Mouse (Mus musculus): ENCODE measurements at regions not wholly inside any gene's neighbourhood (a gene's known extent, or its start where the extent isn't known, plus 50 kb on each side); places are given as distances from the start of the nearest gene placed in this dataset.

DNA sequence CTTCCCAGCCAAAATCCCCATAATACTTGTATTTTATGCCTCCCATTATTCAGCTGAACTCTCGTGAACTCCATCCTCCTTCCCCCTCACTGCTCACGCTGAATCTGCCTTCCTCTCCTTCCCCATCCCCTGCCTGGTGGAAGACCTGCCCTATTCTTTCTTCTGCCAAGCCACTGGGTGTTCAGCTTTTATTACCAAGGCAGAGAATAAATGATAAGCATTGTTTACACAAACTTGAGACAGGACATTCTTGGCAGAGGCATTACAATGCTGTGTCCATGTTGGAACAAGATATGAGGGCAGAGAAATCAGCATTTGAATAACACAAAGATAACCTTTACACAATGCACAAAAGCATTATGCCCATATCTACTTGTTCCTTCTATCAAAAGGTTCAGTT, 80.2 kb downstream of the Dhrs2 start:
- no peak for DNase-seq (ENCODE audit: low spot score in 2 of 2)

DNA sequence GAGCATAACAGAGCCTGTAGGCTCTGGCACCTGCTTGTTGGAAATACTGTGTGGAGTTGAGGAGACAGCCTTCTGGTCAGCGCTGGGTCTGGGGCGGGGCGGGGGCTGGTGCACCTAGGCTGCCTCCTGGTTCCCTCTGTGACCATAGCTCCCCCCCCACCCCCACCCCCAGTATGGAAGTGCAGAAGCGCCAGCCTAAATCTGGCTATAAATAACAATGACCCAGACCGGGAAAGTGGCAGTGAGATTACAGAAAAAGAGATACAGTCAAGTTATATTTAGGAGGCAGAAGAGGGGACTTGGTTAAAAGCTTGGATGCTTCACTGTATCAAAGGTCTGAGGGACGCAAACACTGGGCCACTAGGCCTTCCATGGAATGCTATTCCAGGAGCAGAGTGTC, 91.8 kb downstream of the Dhrs2 start:
- no peak for DNase-seq (ENCODE audit: low spot score in 2 of 2)

DNA sequence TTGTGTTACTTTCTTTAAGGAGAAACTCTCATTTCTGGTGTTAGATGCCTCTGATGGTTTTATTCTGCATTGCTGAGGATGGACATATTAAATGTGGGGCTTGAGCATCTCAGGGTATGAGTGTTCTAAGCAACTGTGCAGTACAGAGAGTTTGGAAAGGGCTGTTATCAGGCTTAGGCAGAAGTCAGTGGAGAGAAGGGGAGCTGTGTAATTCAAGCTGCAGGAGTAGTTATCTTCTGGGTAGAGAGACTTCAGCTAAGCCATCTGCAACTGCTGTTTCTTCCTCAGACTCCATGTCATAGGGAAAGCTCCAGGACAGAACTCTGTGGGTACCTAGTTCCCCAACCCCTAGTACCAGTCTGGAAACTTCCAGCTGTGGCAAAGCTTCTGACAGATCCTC, 102.1 kb downstream of the Dhrs2 start:
- no peak for DNase-seq (ENCODE audit: low spot score in 2 of 2)

DNA sequence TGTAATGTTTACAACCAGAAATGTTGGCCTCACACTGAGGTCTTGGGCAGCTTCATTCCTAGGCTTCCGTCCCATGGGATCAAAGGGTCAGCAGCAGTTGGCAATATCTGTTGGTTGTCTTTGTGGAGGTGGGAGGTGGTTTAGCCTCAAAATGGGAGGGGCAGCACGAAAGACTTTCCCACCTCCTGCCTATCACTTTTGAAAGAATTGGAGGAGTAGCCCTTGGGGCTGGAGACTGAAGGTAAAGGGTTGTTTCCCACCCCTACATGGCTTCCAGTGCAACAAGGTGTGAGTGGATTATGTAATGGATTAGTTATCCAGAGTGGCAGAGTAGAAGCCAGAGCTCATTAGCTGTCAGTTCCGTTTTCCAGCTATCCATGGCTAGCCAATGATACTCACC, 102.5 kb downstream of the Dhrs2 start:
- DNase-seq (ENCODE audit: low spot score in 2 of 2), result no peak

DNA sequence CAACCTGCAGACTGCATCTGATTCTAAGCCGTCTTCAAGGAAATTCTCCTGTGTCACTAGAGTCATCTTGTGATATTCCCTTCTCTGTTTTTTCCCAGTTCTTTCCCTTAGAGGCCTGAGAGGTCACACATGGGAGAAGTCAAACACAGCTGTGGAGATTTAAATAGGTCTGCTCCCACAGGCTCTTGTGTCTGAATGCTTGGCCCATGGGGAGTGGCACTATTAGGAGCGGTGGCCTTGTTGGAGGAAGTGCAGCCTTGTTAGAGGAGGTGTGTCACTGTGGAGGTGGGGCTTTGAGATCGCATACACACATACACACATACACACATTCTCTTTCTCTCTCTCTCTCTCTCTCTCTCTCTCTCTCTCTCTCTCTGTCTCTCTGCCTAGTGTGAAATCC, 112.0 kb downstream of the Dhrs2 start:
- DNase-seq (ENCODE audit: low spot score in 2 of 2), result no peak

DNA sequence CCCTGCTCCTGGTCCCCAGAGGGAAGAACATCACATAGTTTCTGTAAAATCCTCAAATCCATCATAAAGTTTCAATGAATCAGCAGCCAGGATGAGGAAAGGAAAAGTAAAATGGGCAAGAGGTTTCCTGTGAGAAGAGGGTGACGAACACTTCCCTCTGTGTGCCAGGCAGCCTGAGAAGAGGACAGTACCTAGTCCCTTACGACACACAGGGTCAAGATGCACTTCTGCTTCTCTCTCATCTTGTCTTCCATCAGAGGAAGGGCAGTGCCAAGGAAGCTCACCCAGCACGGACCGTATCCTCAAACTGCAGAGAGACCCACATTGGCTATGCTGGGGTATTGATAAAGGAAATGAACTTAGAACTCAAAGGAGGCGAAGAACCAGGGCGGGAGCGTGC, 112.5 kb downstream of the Dhrs2 start:
- no peak for DNase-seq (ENCODE audit: low spot score in 2 of 2)

DNA sequence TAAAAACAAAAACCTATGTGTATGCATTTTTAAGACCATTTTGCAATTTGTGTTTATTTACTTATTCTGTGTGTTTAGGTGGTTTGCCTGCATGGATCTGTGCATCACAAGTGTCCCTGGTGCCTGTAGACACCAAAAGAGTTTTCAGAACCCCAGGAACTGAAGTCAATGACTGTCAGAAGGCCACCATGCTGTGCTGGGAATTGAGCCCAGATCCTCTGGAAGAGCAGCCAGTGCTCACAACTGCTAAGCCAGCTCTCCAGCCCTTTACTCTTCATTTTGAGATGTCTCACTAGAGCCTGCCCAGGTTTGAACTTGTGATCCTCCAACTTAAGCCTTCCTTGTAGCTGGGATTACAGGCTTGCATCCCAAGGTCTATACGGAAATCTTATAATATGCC, 113.8 kb downstream of the Dhrs2 start:
- no peak for DNase-seq (ENCODE audit: low spot score in 2 of 2)

DNA sequence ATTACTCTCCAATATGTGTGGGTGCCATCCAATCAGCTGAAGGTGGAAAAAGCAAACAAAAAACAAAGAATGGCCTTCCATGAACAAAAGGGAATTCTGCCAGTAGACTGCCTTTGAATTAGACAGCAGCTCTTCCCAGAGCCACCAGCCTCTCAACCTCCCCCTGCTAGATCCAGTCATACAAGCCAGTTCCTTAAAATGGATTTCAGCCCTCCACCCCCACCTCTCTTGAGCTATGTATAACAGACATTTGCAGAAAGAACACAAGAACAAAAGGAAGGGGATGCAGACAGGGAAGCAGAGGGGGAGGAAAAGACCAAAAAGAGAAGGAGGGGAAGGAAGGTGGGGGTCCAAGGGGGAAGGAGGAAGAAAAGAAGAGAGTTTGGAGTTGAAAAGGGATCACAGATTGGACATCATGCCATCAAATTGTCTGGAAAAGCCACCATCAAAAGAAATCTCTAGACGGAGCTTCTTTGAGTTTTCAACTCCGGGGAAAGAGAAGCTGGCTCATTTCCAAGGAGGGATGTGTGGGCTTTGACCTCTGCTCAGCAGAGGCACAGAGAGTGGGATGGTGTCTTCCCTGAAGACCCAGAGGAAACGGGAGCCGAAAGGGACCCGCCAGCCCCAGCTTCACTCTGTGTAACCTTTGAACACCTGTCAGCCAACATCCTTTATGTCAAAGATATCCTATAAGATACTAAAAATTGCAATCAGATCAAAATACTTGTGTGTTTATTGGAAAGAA, 114.8 kb downstream of the Dhrs2 start:
- no peak for DNase-seq (ENCODE audit: low spot score in 2 of 2)

DNA sequence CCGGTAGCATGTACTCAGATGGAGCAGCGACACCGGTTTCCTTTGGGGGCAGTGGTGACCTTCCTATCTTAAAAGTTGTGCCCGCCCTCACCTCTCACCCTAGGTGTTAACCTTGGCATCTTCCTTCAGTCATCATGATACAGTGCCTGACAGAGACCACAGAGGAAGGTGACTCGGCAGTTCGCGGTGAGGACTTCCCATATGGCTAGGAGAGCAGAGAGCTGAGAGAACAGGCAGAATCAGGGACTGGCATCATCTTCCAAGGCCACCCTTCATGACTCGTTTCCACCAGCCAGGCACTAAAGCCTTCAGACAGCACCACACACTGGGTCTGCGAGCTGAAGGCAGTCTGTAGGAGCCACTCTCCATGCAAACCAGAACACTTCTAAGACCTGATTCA, 116.2 kb downstream of the Dhrs2 start:
- DNase-seq (ENCODE audit: low spot score in 2 of 2), result no peak

DNA sequence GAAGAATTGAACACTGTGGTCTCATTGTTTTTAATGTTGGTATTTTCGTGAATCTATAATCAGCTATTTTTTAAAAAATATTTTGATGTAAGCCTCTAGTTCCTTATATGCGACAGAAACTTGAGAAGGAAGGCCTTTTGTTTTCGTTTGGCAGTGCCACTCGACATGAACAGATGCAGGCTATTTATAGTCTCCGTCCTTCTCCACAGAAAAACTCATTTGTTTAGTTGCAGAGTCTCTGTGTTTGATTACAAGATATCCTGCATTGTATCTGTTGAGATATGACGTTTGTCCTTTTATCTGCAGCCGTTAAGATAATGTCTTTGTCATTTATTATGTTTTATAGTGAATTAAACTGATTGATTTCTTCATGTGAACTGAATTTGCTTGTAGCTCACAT, 116.7 kb downstream of the Dhrs2 start:
- no peak for DNase-seq (ENCODE audit: low spot score in 2 of 2)

DNA sequence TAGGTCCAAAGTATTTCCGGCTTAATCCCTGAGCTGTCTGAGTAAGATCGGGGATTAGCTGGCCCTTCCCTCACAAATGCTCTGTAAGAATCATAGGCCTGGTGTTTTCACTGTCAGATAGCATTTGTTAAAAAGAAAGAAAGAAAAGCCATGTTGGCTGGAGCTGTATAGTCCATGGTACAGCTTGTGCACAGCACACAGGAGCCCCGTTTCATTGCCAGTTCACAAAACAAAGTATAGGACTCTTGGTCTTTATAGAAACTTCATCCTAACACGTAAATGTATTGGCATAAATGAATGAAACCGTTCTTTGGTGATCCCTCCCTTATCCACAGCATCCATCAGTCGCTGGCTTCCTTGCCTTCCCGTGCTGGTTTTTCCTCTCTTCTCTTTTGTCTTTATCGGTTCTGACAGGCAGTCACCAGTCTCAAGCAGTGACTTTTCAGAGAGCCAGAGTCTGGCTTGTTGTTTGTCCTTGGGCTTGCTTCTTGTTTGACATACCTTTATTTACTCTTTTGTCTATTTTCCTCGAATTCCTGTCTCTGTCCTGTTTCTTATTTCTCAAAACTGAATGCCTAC, 117.3 kb downstream of the Dhrs2 start:
- DNase-seq (ENCODE audit: low spot score in 2 of 2), result no peak

DNA sequence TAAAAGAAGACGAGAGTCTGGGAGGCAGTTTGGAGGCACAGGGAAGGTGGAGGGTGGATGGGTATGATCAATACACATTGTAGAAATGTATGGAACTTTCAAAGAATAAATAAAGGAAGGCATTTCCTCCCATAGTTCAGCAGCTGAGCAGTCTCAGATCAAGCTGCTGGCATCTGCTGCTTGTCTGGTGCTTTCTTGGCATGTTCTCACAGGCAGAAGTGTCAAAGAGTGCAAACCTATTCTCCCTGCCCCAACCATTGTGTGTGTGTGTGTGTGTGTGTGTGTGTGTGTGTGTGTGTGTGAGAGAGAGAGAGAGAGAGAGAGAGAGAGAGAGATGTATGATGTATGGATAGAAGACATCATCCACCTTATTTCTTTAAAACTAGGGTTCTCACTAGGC, 121.5 kb downstream of the Dhrs2 start:
- no peak for DNase-seq (ENCODE audit: low spot score in 2 of 2)

DNA sequence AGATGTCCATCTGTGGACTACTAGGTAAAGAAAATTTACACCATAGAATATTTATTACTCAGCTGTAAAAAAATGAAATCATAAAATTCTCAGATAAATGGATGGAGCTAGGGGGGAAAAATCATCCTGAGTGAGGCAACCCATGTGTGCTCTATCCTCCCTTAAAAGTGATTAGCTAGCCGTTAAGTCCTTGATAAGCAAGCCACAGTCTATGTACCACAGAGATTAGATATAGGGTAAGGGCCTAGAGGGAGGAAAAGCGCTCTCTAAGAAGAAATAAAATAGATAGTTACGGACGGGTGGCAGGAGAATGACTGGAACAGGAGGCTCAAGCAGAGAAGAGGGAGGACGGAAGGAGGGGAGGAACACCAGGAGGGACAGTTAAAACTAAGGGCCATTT, 122.1 kb downstream of the Dhrs2 start:
- DNase-seq (ENCODE audit: low spot score in 2 of 2), result no peak

DNA sequence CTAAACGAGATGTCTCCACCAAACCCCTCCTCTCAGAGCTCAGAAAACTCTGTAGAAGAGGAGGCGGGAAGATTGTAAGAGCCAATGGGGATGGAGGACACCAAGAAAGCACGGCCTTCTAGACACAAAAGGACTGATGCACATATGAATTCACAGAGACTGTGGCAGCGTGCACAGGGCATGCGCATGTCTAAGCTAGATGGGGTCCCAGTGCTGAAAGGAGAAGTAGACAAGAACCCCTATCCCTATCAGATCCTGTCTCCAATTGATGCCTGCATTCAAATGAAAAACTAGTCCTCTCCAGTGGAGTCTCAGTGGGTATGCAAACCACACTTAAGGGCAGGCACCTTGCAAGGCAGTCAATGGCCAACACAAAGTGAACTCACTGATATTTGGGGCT, 123.3 kb downstream of the Dhrs2 start:
- no peak for DNase-seq (ENCODE audit: low spot score in 2 of 2)

DNA sequence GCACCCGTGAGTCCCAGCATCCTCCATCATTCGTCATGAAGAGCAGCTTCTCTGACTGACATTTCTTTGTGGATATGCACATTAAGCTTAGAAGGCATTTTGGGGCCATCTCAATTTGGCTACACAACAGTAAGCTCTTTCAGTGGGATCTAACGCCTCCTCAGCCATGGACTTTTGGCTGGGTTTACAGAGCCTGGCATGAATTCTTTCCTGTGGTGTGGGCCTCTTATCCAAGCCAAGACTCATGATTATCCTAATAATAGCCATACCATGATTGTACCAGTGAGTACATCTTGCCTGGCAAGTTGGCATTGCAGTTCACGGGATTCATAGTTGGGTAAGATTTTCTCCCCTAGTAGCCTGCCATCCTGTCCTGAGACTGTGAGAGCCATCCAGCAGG, 126.3 kb downstream of the Dhrs2 start:
- no peak for DNase-seq (ENCODE audit: low spot score in 2 of 2)

DNA sequence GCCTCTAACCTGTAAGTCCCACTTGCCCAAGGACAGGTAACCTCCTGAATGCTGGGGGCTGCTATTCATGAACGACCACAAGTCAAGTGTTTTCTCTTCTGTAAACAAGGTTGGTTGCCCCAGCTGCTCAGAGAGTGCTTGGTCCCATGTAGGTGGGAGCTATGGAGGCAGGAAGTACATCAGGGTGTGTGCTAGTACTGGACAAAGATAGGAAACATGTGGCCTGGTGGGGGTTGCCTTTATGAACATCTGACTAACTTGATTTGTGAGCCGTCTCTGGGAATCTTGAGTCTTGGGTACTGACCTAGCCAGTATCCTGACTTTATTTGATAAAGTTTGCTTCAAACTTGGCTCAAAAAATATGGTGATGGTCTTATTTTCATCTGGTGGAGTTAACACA, 121.3 kb upstream of the Dhrs4 start:
- DNase-seq (ENCODE audit: low spot score in 2 of 2), result no peak

DNA sequence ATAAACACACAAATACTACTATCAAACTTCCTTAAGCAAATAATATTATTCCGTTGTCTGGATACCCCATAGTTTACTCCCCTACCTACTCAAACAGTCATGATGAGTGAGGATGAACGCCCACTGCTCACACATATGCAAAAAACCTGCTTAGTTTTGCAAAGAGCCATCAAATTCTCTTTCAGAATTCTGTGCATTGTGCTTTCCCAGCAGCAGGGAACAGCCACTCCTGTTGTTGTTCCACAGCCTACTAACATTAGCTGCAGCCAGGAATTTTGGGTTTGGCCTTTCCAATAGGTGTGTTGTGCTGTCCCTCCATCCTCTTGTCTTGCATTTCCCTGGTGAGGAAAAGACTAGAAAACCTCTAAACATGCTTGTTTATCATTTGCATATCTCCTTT, 120.1 kb upstream of the Dhrs4 start:
- no peak for DNase-seq (ENCODE audit: low spot score in 2 of 2)

DNA sequence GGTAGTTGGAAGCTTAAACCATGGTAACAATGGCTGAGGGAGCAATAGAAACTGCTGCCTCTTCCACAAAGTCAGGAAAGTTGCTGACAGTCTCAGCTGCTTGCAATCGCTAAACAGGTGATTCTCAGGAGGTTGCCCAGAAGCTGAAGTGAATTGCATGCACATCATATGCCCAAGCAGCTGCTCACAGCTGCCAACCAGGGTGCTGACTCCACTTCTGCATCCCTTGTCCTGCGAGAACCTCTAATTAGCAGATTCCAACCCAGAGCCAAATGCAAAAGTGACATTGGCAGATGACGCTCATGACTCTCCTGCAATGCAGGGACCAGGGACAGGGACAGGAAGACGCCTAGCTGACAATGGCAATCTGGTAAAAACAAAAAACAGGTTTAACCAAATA, 116.2 kb upstream of the Dhrs4 start:
- no peak for DNase-seq (ENCODE audit: low spot score in 2 of 2)

DNA sequence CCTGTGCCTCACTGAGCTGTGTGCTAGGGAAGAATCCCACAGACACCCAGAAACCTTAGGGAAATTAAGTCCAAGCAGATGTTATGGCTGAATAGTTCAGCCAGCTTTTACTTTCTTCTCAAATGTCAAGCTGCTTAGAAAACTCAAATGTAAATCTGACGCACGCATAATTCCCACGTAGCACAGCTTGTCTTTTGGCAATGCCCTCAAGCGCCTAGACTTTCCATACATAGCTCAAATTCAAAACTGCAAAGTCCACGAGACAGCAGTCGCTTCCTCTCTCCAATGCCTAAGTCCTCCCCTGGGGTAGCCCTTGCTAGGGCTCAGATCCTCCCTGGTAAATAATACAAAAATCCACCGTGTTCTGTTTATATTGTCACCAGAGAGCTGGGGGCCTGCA, 115.8 kb upstream of the Dhrs4 start:
- no peak for DNase-seq (ENCODE audit: low spot score in 2 of 2)

DNA sequence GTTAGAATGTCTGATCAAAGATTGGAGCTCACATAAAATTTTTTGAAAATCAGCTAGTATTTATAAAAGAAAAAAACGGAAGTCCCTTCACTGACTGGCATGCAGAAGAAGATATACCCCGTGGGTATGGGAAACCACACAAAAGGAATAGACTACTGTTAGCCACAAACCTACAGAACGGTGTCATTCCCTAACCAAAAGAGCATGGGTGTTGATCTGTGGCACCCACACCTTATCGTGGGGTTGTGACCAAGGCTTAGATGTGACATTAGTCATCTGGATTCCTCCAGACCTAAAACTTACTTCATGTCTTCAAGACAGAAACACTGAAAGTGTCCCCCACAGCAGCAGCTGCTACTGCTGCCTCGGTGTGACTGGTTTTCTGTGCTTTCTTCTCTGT, 108.2 kb upstream of the Dhrs4 start:
- DNase-seq (ENCODE audit: low spot score in 2 of 2), result no peak

DNA sequence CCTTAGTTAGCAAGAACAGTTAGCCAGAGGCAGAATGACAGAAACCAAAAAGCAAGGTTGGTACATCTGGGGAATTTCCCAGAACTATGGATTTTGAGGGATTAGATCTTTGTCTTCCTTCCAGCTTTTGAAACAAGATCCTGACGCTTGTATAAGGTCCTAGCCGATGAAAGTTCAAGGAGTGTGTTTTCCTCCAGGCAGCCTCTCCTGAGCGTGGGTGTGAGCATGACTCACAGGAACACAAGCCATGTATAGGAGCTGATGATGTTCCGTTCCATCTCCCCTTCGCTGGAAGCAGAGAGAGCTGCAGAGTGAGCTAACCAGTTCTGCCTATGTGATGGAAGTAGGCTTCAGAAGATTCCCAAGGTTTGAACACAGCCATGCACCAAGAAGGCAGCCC, 105.6 kb upstream of the Dhrs4 start:
- DNase-seq (ENCODE audit: low spot score in 2 of 2), result no peak

DNA sequence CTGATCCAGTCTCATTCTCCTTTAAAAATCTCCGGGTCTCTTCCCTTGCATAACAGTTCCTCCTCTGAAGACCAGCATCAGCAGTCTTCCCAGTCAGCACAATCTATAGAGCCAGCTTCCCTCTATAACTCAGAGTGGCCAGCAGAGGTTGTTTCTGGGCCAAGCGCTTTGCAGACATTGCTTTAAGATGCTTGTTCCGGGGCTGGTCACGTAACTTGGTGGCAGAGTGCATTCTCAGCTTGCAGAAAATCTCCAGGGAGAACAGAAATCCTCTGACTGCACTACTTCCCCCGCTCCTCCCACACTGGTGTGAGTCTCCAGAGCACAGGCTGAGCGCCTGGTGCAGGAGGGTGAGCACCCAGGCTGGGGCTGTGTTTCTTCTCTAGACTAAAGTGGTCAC, 91.8 kb upstream of the Dhrs4 start:
- DNase-seq (ENCODE audit: low spot score in 2 of 2), result peak in 1 of 2 experiments; percentile 20

DNA sequence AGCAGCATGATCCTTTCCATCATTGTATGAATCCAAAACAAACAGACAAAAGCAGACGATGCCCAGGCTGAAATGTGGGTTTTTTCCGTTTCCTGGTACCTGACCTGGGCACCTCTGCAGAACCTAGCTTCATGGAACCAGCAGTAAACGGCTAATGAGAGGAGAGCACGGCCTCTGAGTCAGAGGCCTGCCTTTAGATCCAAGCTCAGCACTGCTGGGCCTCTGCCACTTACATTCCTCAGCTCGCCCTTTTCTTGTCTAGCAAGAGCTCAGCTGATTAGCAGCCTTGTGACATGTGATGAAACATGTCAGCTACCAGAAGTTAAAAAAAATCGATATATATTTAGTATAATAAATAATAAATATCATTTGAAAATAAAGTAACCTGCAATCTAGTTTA, 91.2 kb upstream of the Dhrs4 start:
- no peak for DNase-seq (ENCODE audit: low spot score in 2 of 2)

DNA sequence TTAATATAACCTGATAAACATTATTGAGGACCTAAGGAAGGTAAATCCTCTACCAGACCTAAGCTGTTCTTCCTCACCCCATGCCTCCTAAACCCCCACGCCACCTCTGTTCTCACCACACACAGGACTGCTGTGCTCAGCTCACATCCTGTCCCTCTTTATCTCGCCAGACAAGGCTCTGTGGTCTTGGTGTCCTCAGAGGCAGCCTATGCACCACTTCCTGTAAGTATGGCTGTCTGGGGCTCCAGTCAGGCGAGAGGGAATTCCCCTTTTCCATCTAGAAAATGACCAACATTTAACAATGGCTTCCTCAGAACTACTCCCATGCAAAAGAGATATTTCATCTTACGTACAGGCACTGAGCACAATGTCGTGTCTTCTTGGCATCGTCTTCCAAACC, 86.2 kb upstream of the Dhrs4 start:
- DNase-seq (ENCODE audit: low spot score in 2 of 2), result no peak

Measured in gastrocnemius, postnatal 4 days (tissue).